Mouse (Mus musculus) CH12F3 (cell line): ENCODE measurements around the gene Amigo3.

Experiments
- in situ Hi-C: fragments of 300-500 bp; cut with MboI; formaldehyde crosslinking; loops from 2 replicates; pipeline ENCODE4 v1.14.3; 2020; ENCODE audit warnings: low sequenced_read_pairs

The Amigo3 gene

DNA sequence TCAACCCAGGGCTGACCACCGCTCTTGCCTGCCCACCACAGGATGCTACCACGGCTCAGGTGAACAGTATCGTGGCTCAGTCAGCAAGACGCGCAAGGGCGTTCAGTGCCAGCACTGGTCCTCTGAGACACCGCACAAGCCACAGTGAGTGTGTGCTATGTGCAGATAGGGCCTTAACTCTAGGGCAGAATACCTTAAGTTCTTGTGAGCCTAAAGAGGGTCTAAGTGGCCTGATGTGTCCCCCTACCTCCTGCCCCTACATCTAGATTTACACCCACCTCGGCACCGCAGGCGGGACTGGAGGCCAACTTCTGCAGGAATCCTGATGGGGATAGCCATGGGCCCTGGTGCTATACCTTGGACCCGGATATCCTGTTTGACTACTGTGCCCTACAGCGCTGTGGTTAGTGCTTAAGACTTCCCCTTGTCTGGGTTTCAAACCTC, 30.1 kb downstream of the Amigo3 start, which contains the start of gene Rnf123:
Gene Rnf123, minus strand, starts transcription at position 359 of the 444 bp plus-strand sequence.
- in situ Hi-C loops: no loop called here

DNA sequence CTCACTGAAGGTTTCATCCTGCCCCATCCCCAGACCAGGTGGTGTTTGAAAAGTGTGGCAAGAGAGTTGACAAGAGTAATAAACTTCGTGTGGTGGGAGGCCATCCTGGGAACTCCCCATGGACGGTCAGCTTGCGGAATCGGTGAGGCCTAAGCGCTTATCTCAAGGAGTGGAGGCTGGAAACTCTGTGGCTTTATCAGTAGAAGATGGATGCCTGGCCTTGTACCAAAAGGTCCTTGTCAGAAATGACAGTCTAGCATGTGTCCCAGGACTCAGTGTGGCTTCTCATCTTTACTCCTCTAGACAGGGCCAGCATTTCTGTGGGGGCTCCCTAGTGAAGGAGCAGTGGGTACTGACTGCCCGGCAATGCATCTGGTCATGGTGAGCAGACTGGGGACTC, 30.6 kb downstream of the Amigo3 start:
- in situ Hi-C loops: no loop called here

DNA sequence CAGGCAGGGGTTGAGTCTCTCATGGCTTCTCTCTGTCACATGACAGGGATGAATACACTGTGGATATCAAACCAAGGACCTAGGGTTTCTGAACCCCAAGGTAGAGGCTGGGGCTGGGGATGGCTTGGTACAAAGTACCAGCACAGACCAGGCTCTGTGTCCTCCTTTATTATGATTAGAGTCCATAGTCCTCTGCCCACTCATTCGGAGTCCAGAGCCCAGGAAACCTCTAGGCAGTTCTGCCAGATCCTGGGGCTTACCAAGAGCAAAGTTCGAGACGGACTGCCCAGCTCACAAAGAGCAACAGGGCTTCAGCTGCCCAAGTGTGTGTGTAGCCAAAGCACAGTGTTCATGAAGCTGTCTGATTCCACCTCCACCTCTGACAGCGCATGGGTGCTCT, 32.3 kb downstream of the Amigo3 start:
- in situ Hi-C loops: no loop called here

DNA sequence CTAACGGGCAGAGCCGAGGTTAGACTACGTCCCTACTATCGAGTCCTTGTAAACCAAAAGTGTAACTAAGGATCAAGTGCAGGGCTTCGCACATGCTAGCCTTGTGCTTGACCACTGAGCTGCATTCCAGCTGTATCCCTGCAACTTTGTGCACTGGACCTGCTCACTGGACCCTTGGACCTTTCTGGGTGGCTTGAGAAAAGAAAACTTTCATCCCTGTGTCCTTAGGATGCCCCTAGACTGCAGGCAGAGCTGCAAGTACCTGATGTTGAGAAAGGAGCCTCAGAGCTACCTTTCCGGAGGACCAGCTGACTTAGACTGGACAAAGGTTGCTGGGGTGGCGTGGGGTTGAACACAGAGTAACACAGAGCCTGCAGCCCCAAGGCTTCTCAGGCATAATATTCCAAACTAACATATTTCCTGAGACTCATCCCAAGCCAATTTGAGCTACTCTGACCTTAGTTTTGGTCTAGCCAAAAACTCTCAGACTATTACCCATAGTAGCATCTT, 37.7 kb downstream of the Amigo3 start:
- in situ Hi-C loops: no loop called here

DNA sequence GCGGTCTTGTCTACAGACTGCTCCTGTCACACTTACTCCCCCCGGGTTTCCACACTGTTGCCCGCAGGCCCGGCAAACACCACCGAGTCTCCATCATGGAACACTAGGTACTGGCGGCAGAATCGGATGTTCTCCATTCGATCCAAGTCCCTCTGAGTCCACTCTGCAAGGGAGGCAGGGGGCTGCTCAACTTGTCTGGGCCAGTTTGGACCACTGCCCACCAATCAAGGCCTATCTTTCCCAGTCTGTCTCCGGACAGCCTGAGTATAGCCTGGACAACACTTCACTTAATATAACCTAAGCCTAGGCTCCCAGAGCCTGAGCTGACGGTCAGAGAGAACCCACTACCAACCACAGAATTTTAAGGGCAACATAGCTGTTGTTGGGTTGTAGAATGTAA, 40.6 kb downstream of the Amigo3 start:
- in situ Hi-C loops: no loop called here

DNA sequence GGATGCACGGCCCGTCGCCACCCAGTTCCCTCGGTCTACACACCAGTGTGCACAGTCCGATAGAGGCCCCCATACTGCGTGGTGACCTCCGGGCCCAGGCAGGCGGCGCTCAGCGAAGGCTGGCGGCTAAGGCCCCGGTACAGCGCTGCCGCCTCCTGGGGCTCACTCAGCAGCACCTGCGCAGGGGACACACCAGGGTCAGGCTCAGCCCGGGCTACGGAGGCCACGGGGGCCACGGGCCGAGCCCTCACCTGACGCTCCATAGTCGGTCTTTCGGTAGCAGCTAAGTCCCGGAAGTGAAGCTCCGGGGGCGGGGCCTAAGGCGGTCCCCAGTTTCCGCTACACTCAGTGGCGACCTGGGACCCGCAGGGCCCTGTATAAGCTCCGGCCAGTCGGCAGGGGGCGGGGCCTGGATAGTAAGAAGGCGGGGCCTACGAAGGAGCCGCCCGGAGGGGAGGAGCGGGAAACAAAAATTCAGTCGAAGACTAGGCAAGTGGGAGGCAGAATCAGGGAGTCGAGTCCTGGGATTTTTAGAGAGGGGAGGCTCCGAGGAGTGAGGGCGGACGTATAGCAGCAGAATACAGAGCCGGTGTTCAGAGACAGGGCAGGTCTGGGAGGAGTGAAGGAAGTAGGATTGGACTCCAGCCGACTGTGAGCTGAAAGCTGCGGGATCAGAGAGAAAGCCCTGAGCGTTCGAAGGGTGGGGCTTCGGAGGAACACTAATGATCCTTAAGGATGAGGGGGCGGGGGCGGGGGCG, 41.4 kb downstream of the Amigo3 start, which contains the start of gene Apeh:
Gene Apeh, minus strand, starts transcription at position 423 of the 758 bp plus-strand sequence.
- in situ Hi-C loops: no loop called here

DNA sequence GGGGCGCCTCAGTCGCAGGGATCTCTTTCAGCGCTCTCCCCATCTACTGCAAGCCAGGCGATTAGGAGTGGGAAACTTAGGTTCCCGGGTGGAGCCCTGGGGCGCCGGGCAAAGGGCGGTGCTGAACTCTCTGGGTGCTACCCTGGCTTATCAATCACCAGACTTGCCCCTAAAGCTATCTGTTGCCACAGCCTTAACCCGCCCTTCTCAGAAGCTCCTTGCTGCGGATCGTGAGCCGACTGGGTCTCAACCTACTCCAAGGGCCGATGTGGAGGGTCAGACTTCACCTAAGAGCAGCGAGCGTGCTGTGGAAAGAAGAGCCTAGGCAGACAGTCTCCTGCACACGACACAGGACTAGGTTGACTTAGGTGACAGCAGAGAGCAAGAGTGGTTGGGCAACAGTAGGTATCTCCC, 42.0 kb downstream of the Amigo3 start:
- in situ Hi-C loops: no loop called here

DNA sequence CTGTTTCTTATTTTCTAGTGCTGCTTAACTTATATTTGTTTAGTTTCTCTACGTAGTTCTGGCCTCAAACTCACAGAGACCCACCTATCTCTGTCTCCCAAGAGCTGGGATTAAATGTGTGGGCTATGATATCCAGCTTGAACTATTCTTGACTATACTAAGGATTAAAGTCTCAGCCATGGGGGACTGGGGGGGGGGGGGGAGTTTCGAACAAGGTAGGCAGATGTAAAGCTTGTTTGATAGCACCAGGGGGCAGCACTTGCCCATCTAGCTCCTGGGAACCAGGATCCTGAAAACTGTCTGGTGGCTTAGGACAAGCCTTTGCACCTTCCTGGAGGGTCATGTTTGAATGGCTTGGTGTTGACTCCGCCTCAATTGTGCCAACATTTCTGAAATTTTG, 42.6 kb downstream of the Amigo3 start:
- in situ Hi-C loops: no loop called here

DNA sequence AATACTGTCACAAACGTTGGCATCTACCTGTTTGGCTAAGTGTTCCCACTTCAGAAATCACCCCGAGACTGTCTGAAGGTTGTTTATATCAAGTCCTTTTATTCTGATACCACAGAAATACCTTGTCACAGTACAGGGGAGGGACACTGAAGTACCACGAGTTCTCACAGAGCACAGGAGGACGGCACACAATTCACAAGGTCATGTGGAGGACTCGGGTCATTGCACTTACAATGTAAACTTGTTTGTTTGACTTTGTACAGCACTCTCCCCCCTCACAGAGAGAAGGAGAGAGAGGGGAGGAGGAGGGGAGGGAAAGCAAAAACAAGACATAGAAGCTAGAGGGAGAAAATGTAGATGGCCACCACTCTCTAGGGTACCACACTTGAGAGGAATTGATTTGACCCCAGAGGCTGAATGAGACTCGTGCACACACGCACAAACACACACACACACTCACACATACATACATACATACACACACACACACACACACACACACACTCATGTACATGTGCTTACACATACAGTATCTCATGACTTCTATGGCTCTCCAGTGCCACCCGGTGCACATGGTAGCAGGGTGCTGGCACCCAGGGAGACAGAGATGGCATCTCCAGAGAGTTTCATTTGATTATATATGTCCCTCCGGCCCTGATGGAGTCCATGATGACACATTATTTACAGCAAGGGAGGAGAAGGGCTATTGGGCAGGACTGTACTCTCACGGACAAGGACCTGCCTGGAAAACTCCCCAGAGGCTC, 43.2 kb downstream of the Amigo3 start:
- in situ Hi-C loops: no loop called here

DNA sequence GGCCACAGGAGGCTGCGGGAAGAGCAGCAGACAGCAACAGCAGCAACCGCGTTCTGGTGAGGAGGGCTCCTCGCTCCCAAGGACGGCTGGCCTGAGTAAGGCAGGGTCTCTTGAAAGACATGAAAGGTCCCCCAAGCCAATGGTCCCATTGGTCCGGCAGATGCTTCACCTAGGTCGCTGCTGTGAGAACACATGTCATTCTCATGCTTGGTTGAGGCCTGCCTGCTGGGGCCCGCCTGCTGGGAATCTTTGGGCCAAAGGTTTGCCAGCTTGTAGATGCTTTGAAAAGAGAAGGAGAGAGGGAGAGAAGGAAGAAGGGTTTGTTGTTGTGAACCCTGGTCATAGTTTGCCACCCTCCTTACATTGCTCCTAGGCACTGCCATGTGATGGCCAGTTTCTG, 46.7 kb downstream of the Amigo3 start:
- in situ Hi-C loops: no loop called here

DNA sequence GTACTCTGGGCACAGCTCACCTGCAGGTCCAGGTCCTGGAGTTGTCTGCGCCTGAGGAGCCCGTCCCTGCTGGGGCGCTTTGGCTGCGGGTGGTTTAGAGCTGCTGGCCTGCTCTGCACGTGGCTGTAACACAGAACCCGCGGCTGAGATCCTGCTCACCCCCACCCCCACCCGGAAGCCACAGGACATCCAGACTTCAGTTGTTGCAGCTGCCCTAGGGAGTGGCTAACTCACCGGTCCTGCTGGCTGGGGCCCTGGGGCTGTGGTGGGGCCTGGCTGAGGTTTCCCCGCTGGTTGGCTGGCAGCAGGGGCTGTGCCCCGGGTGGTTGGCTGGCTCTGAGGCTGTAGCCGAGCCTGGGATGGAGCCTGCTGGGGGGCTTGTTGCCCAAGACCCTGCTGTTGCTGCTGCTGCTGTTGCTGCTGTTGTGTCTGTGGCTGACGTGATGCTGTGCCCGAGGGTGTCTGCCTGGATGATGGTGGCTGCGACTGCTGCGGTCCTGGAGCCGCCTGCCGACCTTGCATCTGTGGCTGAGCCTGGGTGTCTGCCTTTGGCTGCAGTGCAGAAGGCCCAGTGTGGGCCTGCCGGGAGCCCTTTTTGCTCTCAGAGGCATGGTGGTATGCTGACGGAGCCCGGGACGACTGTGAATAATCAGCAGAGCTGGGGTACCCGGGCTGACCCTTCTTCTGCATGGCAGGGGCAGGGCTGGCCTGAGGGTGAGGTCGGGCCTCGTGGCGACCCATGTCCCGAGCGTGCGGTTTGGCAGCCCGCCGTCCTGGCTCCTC, 52.0 kb downstream of the Amigo3 start:
- in situ Hi-C loops: no loop called here
